8 mouse cellular contexts compared by ENCODE assay signal in genomic region chr6:58584223-58584622, GRCm38 (mm10). TPM values are rescaled to one million over a fixed set of nuclear protein-coding genes. Genes with fewer than 3 reads are reported as not detected.
DNase-seq lines count a peak whose midpoint lies in the region; ATAC-seq lines count a peak whose summit lies in the region.
"Not testable (repeated sequence)": the region's sequence is repeated elsewhere in the genome, so short reads cannot be mapped to it uniquely, and the experiment has no call there.

Abcg2 (plus strand) TSS chr6:58584523.

- H3K27me3 ChIP-seq in embryonic facial prominence, embryonic 14.5 days (replicated peaks; ENCODE audit: control insufficient read depth, insufficient read depth, low read length); kidney, embryonic 16.5 days (ENCODE audit: insufficient read depth, low read length); limb, embryonic 11.5 days (ENCODE audit: control insufficient read depth, insufficient read depth, low read length); stomach, embryonic 16.5 days (ENCODE audit: control insufficient read depth, insufficient read depth, low read length): not testable (repeated sequence)

- WGBS in embryonic facial prominence, embryonic 14.5 days, result 93% methylated on average over 3 of the region's 3 CpGs
- 84% methylated on average over 3 of the region's 3 CpGs for WGBS in kidney, embryonic 16.5 days
- 87% methylated on average over 3 of the region's 3 CpGs for WGBS in limb, embryonic 11.5 days
- 94% methylated on average over 3 of the region's 3 CpGs for WGBS in stomach, embryonic 16.5 days

- H3K9ac ChIP-seq in embryonic facial prominence, embryonic 14.5 days (ENCODE audit: low read depth, low read length); kidney, embryonic 16.5 days (replicated peaks; ENCODE audit: low read length); limb, embryonic 11.5 days (ENCODE audit: low read length); stomach, embryonic 16.5 days (ENCODE audit: low read length): not testable (repeated sequence)

- ATAC-seq in embryonic facial prominence, embryonic 14.5 days (ENCODE audit: low read depth); kidney, embryonic 16.5 days (ENCODE audit: low FRiP score, low TSS enrichment); limb, embryonic 11.5 days (ENCODE audit: insufficient number of reproducible peaks, low FRiP score, low TSS enrichment, low read depth); megakaryocyte-erythroid progenitor cell, adult 5-6 weeks (replicated peaks; ENCODE audit: low FRiP score, low TSS enrichment, poor library complexity, severe bottlenecking); stomach, embryonic 16.5 days (ENCODE audit: insufficient read depth, low FRiP score): not testable (repeated sequence)

- not testable (repeated sequence) for H3K4me2 ChIP-seq in embryonic facial prominence, embryonic 14.5 days (ENCODE audit: low read depth, low read length); kidney, embryonic 16.5 days (replicated peaks; ENCODE audit: low read depth, low read length); limb, embryonic 11.5 days (ENCODE audit: low read depth, severe bottlenecking); stomach, embryonic 16.5 days (ENCODE audit: low read depth, low read length)

- H3K27ac ChIP-seq in embryonic facial prominence, embryonic 14.5 days (replicated peaks; ENCODE audit: low read depth, low read length); kidney, embryonic 16.5 days (ENCODE audit: low read length); limb, embryonic 11.5 days (replicated peaks; ENCODE audit: low read depth, low read length); stomach, embryonic 16.5 days (ENCODE audit: low read length): not testable (repeated sequence)

- DNase-seq in adrenal gland, adult 18-20 months (ENCODE audit: low spot score in 2 of 2); embryonic facial prominence, embryonic 14.5 days (ENCODE audit: low spot score); gastrocnemius, postnatal 25 days; heart, postnatal 36 days; limb, embryonic 11.5 days (ENCODE audit: low spot score): not testable (repeated sequence)

- H3K4me3 ChIP-seq in embryonic facial prominence, embryonic 14.5 days (ENCODE audit: low read depth, low read length); kidney, embryonic 16.5 days (ENCODE audit: low read length); limb, embryonic 11.5 days (ENCODE audit: low read depth, low read length); stomach, embryonic 16.5 days (replicated peaks; ENCODE audit: low read length): not testable (repeated sequence)

- intact Hi-C loops in heart, postnatal 36 days (cut with DNase I), result not testable (repeated sequence)

- not testable (repeated sequence) for H3K36me3 ChIP-seq in embryonic facial prominence, embryonic 14.5 days (ENCODE audit: control insufficient read depth, insufficient read depth, low read length); kidney, embryonic 16.5 days (ENCODE audit: insufficient read depth, low read length); limb, embryonic 11.5 days (ENCODE audit: control insufficient read depth, insufficient read depth, low read length); stomach, embryonic 16.5 days (ENCODE audit: control insufficient read depth, insufficient read depth, low read length)

- not testable (repeated sequence) for H3K4me1 ChIP-seq in embryonic facial prominence, embryonic 14.5 days (ENCODE audit: control insufficient read depth, insufficient read depth, low read length); kidney, embryonic 16.5 days (ENCODE audit: insufficient read depth, low read length); limb, embryonic 11.5 days (ENCODE audit: control insufficient read depth, insufficient read depth, low read length); stomach, embryonic 16.5 days (ENCODE audit: control insufficient read depth, insufficient read depth, low read length)

- H3K9me3 ChIP-seq in embryonic facial prominence, embryonic 14.5 days (ENCODE audit: control insufficient read depth, low read length); kidney, embryonic 16.5 days (ENCODE audit: low read length); limb, embryonic 11.5 days (ENCODE audit: control insufficient read depth, low read length); stomach, embryonic 16.5 days (replicated peaks; ENCODE audit: control insufficient read depth, low read length): not testable (repeated sequence)

RNA-seq across cellular contexts. Expression of gene Abcg2, which starts in this region (rescaled TPM):
- total RNA-seq in adrenal gland, adult 18-20 months (2021), result 10 to 100 TPM; 23.4 to 26.1 TPM
- polyA plus RNA-seq in embryonic facial prominence, embryonic 14.5 days (2014; fragmentation: Nextera tagmentation; extraction: Ambion mirVana), result 56.8 and 57.1 TPM in 2 replicates
- total RNA-seq in gastrocnemius, postnatal 25 days (2021), result 10 to 100 TPM; 14.6 to 19.1 TPM
- 10 to 100 TPM; 32.0 to 35.0 TPM for total RNA-seq in heart, postnatal 36 days (2021)
- polyA plus RNA-seq in kidney, embryonic 16.5 days (2015; fragmentation: Nextera tagmentation; extraction: Ambion mirVana), result 117 and 124 TPM in 2 replicates
- 49.2 and 49.9 TPM in 2 replicates for polyA plus RNA-seq in limb, embryonic 11.5 days (2014; fragmentation: Nextera tagmentation; extraction: Ambion mirVana)
- total RNA-seq in megakaryocyte-erythroid progenitor cell, adult 5-6 weeks (2014; fragmentation: Nextera tagmentation), result 32.4 and 51.5 TPM in 2 replicates
- total RNA-seq in megakaryocyte-erythroid progenitor cell, adult 5-6 weeks (2017), result 131 and 183 TPM in 2 replicates
- polyA plus RNA-seq in stomach, embryonic 16.5 days (2015; fragmentation: Nextera tagmentation; extraction: Ambion mirVana), result 57.1 and 61.8 TPM in 2 replicates
